Mouse (Mus musculus) R1 (cell line): Measurements from ENCODE around the gene Olfr1394.

ENCODE experiments used
- DNase-seq: peaks from one replicate; pipeline ENCODE4 v3.0.0-alpha.2; 2018; ENCODE audit warnings: low read depth, low spot score

Olfr1394 gene

GRCm38 (mm10) chr11:49189737-49190136, 35.6 kb downstream of the Olfr1394 start:
- DNase-seq, result no peak

- DNase-seq, result no peak
Observed at GRCm38 (mm10) chr11:49191083-49191482, 36.9 kb downstream of the Olfr1394 start.

- peak; percentile 64 for DNase-seq
Observed at GRCm38 (mm10) chr11:49194771-49195170, 40.6 kb downstream of the Olfr1394 start.

DNA sequence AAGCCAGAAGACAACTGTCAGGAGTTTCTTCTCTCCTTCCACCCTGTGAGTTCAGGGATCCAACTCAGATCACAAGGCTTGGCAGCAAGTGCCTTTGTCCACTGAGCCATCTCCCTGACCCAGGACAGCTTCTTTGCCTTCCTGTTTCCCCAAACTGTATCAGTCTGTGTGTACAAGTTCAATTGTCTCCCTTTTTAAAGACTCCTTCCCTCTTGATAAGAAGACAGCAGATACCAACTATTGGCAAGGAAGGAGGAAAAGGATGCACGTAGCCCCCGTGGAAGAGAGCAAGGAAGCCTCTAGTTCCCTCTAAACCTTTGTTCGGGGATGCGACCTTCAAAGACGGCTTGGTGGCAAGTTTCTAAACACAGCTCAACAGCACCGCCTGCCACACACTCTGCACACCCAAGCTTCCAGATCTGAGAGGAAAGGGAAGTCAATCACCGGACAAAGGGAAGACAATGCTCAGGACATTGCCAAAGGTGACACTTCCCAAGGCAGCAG, 41.7 kb downstream of the Olfr1394 start:
- peak; percentile 30 for DNase-seq

DNA sequence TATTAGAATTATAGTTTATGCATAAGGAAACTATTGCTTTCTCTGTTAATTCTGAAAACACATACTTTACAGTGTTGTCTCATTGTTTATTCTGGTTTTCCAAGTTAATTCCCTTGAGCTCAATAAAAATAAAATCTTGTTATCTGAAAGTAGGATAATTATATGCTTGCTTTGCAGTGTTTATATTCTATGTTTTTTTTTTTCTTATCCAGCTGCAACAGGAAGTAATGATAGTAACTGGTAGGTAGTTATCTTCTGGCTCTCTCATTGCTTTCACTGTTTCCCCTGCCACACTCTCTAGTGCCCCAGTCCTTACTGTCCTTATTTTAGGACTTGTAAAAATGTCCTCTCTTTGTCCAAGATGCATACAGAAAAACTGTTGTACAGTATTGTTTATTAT, 46.5 kb downstream of the Olfr1394 start:
- DNase-seq, result no peak

DNA sequence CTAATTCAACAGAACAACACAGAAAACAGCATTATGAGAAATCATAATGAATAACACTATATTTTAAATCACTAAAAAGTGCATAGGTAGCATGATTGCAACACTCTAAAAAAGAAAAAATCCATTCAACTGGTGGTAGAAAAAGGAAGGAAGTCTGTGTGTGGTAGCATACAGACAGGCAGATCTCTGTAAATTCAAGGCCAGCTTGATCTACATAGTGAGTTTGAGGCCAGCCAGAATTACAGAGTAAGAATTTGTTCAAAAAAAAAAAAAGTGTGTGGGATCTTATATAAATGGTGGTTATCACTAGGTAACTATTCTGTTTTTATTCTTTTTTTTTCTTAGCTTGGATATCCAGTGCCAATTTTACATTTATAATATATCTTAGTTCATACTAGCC, 47.0 kb downstream of the Olfr1394 start:
- no peak for DNase-seq

DNA sequence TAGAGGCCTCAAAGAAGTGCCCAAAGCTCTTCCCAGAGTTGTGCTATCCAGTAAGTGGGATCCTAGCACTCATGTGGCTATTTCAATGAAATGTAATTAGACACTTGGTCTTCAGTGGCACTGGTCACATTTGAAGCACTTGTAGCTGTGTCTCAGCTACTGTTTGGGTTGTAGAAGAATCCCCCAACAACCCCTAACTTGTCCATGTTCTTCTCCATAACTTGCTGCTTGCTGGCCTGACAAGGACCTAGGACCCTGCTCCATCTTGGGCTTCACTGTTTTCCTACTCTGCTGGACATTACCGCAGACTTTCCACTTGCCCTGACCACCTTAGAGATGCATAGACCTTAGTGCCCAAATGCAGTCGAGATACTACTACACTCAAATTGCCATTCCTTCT, 47.9 kb downstream of the Olfr1394 start:
- no peak for DNase-seq

- peak; percentile 46 for DNase-seq
Observed at GRCm38 (mm10) chr11:49202523-49203061, 48.4 kb downstream of the Olfr1394 start.

- peak; percentile 91 for DNase-seq
Observed at GRCm38 (mm10) chr11:49203129-49203768, 49.1 kb downstream of the Olfr1394 start, which contains the start of gene Zfp62. Zfp62 (plus strand) TSS chr11:49203292.

DNA sequence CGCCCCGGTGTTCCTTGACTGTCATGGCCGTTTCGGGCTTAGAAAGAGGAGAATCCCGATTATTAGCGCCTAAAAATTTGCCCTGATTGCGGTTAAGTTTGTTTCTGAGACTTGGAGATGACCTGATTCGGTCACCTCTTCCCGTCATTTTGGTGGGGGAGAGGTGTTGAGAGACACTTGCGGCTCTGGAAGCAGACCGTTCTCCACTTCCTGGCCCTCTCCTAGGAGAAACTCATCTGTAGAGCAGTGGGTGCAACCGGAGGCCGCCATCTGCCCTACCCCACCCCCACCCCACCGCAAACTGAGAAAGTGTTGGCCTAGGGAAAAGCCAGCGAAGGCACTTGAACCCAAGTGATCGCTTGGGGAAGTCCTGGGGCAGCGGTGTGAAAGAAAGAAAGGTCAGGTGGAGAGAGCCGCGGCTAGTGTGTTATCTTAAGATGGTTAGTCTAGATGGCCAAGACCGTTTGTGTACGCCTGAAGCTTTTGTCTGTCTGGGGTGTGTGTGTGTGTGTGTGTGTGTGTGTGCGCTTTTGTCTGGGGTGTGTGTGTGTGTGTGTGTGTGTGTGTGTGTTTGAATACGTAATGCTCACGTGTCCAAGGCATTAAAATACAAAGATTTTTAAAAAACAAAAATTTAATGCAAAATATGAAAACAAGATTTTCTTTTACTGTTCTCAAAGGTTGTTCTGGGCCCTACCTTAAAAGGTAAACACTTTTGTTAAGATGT, 49.8 kb downstream of the Olfr1394 start:
- DNase-seq, result peak; percentile 82

GRCm38 (mm10) chr11:49205080-49205590, 51.0 kb downstream of the Olfr1394 start:
- no peak for DNase-seq

DNA sequence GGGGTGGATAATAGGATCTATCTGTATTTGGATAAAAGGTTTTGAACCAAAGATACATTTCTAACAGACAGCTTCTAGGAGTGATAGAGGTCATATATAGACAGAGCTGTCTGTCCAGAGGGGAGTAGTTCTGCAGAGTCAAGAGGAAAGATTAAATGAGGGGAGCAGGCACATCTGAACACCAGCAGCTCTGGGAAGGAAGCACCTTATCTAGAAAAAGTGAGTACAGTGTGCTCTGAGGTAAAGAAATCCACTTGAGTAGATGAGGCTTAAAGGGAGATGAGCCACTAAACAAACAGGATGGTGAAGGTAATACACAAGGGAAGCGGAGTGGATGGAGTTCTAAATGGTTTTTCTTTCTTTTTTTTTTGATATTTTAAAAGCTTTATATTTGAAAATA, 53.3 kb downstream of the Olfr1394 start:
- no peak for DNase-seq
